Mouse (Mus musculus) erythroid progenitor cell, adult 5-6 weeks (primary cell): ENCODE measurements around the gene Fbxo7. TPM values are rescaled to one million over a fixed set of nuclear protein-coding genes. Genes with fewer than 3 reads are reported as not detected.
"Not testable (repeated sequence)": the region's sequence is repeated elsewhere in the genome, so short reads cannot be mapped to it uniquely, and the experiment has no call there.

Experiments
- ATAC-seq: replicated peaks from 2 replicates; pipeline ENCODE4 v1.8.0; 2016; ENCODE audit warnings: moderate number of reproducible peaks, mild to moderate bottlenecking, moderate TSS enrichment, inconsistent platforms; ENCODE audit not compliant: poor library complexity, low FRiP score, severe bottlenecking
- total RNA-seq, 2 experiments: library from RNA; stranded (forward) in 1 of 2; stranded (reverse) in 1 of 2; fragments of 150-400 nt in 1 of 2; fragments of 186-747, 209-891 nt in 1 of 2; gene quantifications; 2 replicates each; pipeline versions ENCODE4 v1.2.3 to v1.2.4; 2015 to 2017; ENCODE audit warnings: low replicate concordance in 2 of 2

The Fbxo7 gene
- total RNA-seq (2015; ENCODE audit: low replicate concordance), result 140 and 157 TPM in 2 replicates
- total RNA-seq (2017; ENCODE audit: low replicate concordance), result 120 and 183 TPM in 2 replicates

- peak; percentile 74 for ATAC-seq
These were observed at the start of gene Fbxo7 for GRCm38 (mm10) chr10:86021749-86022473. Fbxo7 (plus strand) TSS chr10:86021972.

- no peak for ATAC-seq
These were observed 48.9 kb upstream of the Fbxo7 start for GRCm38 (mm10) chr10:85972915-85973314.

DNA sequence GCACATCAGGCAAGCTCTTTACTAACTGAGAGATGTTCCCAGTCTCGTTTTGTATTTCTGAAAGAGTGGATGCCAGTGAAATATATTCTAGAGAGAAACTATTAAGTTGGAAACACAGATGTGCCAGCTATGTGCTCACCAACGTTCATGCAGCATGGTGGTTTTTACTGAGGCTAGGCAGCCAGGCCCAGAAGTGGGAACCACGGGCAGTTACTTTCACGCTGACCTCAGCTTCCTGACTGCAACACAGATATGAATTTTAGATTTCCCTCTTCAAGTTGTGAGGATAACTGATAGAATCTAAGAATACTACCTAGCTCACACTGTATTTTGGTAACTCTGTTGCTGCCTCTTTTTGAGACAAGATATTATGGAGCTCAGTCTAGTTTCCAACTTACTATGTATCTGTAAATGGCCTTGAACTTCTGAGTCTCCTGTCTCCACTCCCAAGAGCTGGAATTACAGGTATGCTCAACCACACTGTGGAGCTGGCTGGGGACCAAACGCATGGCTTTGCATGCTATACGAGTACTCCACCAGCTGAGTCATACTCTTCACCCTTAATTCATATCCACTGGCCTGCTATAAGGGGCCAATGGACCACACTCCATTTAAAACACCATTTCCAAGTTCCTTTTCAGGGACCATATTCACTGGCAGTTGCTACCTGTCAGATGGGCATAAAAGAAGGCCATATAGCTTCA lies 32.2 kb upstream of the Fbxo7 start:
- ATAC-seq, result no peak

GRCm38 (mm10) chr10:85992412-85992811 lies 29.4 kb upstream of the Fbxo7 start:
- no peak for ATAC-seq

DNA sequence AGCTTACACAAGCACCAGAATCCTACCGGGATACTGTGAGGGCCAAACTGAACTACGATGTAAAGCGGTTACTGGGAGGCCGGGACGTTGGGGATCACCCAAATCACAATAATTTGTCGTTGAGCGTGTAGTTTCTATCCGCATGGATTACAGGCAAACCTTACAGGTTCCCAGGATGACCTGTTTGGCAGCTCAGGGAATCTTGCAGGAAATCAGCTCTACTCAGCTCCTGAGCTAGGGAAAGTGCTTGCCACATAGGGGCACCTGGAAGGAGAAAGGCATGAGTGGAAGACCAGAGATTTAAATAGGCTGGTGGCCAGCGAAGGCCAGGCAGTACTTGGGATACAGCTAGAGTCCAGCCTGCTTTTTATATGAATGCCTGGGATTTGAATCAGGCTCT lies 27.9 kb upstream of the Fbxo7 start:
- no peak for ATAC-seq

GRCm38 (mm10) chr10:85994543-85995104 lies 27.1 kb upstream of the Fbxo7 start:
- no peak for ATAC-seq

DNA sequence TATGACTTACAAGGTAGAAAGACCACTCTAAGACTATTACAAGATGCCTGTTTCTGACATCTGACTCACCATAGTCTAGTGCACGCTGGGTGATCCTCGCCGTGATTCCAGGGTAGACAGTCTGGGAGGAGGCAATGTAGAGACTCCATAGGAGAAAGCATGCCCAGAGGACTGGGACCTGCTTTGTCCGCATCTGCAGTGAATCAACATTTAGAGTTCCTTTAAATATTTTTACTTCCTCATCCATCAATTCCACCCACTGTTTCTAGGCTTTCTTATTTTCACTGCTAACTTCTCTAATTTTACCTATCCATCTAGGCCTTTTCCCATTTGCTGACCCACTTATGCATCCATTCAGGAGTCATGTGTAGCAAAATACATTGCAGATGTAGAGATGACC lies 21.3 kb upstream of the Fbxo7 start:
- ATAC-seq, result no peak

DNA sequence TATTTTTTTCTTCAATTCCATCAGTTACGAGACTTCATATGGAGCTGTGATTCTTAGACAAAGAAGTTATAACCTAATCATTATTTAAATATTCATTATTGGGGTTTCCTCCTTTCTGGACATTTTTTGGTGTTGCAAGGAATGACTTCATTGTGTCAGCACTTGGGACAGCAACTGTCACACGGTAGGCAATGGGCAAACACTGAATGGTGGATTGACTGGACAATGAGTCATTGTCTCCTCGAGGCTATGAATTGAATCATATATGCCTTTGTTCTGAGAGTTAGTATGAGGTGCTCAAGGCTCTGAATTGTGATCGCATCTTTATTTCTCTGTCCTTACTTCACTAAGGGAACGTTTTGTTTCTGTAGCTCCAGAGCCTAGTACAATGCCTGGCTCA lies 15.3 kb upstream of the Fbxo7 start:
- no peak for ATAC-seq

GRCm38 (mm10) chr10:86009688-86010087 lies 12.1 kb upstream of the Fbxo7 start:
- ATAC-seq, result no peak

DNA sequence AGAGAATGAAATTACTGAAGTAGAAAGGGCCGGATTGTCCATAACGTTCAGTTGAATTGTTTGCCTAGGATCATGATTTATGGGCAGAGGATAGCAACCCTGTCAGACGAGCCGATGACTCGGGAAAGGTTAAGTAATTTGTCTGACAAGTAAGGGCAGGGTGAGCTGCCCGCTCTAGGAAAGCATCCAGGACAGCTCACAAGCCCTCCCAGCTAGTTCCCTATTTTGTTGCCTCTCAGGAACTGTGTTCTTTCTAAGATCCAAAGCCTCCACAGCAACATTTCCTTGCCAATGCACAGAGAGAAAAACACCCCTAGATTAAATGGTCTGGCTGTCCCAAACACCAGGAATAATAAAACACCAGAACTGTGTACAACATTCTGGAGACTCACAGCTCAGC lies 11.1 kb upstream of the Fbxo7 start:
- ATAC-seq, result no peak

DNA sequence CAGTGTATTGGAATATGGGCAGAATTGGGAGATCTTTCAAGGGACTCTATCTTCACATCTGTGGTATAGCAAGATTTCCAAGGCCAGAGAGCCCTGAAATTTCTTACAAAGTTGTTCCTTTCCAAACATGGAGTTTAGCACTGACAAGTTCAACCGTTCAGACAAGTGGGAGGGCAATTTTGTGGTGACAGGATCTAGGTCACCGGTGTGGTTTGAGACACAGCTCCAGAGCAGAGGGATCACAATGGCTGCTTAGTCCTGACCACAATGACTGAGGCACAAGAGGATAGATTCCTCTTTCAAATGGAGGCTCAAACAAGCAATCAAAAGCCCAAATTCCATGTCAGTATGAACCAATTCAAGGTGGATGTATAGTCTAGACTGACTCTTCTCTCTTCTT lies 10.6 kb upstream of the Fbxo7 start:
- ATAC-seq, result no peak

- ATAC-seq, result no peak
These were observed 10.0 kb upstream of the Fbxo7 start, which contains the start of gene Bpifc for GRCm38 (mm10) chr10:86011781-86012180. Bpifc (minus strand) TSS chr10:86011895.

DNA sequence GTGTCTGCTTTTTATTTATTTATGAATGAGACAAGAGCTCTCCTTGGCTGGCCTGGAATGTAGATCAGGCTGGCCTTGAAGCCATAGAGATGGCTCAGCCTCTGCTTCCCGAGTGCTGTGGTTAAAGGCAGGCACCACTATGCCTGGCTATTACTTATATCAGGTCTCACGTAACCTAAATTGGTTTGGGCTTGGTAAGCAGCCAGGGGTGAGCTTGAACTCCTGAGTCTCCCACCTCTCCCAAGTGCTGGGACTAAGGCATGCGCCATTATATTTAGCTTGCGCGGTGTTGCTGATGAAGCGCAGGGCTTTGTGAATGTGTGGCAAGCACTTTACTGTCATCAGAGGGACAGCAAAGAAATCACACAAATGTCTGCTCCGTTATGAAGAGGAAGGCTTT lies 4.0 kb upstream of the Fbxo7 start:
- ATAC-seq, result no peak

GRCm38 (mm10) chr10:86018813-86019212 lies 3.0 kb upstream of the Fbxo7 start:
- no peak for ATAC-seq

- peak; percentile 23 for ATAC-seq
These were observed 394 bp upstream of the Fbxo7 start for GRCm38 (mm10) chr10:86021408-86021748.

- ATAC-seq, result 0 out of 2 replicates have a peak, but pooled peaks have one; percentile 22
These were observed 673 bp downstream of the Fbxo7 start for GRCm38 (mm10) chr10:86022474-86022816.

DNA sequence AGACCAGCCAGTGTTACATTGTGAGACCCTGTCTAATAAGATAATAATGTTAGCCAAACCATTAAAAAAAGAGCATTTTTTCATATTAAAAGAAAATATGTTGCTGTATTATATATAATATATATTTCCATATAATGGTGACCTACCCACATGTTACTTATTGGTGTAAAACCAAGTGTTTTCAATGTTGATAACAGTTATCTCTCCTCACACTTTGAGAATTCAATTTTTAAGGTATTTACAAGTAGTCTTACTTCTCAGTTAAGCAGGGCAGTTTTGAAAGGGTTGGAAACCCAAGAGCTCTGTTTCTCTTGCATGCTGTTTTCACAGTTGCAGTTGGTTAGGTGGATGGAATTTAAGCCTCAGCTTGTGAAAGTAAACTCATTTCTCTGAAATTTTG lies 1.4 kb downstream of the Fbxo7 start:
- ATAC-seq, result no peak

GRCm38 (mm10) chr10:86025906-86026305 lies 4.1 kb downstream of the Fbxo7 start:
- peak; percentile 23 for ATAC-seq

- peak; percentile 69 for ATAC-seq
These were observed 4.6 kb downstream of the Fbxo7 start for GRCm38 (mm10) chr10:86026354-86026753.

DNA sequence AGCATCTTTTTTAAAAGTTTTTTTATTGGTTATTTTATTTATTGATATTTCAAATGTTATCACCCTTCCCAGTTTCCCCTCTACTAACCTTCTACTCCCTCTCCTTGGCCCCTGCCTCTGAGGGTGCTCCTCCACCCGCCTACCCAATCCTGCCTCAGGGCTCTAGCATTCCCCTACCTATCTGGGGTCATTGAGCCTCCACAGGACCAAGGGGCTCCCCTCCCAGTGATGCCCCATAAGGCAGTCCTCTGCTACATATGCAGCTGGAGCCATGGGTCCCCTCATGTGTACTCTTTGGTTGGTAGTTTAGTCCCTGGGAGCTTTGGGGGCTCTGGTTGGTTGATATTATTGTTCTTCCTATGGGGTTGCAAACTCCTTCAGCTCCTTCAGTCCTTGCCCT lies 5.0 kb downstream of the Fbxo7 start:
- not testable (repeated sequence) for ATAC-seq

DNA sequence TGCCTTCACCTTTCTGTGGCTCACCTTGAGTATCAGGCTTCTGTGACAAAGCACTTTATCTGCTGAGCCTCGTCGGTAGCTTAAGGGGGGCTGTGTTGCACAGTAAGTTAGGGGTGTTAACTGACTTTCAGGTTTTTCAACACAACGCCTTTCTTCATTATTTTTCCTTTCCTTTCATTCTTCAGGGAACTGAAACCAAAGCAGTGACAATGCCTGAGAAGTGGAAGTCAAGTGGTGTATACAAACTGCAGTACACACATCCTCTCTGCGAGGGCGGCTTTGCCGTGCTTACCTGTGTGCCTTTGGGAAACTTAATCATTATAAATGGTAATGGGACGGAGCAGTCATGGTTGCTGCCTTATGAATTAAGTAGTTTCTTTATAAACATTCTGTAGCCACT lies 9.0 kb downstream of the Fbxo7 start:
- ATAC-seq, result no peak
